Mouse (Mus musculus): ENCODE measurements around the gene Rcl1. TPM values are rescaled to one million over a fixed set of nuclear protein-coding genes. Genes with fewer than 3 reads are reported as not detected.

The Rcl1 gene
- total and polyA plus RNA-seq, 3 experiments: 63.4 to 126 (median 109) TPM

DNA sequence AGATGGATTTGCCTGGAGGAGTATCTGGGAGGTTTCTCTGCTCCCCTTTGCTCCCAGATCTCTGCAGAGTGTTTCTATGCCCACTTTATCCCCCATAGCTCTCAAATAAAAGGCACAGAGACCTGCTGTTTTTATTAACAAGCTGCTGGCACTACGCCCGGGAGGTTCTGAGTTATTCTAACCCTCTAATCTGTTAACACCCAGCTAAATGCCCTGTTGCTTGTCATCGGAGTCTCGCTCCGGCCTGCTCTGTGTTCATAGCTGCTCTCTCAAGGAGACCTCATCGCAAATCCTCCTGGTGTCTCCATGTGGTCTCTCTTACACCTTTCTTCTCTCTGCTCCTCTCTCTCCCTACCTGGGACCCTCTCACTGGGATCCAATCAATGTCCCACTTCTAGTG is 26.4 kb upstream of the Rcl1 start:
- H3K4me2 ChIP-seq (ENCODE audit: insufficient read depth, low read depth, poor library complexity, severe bottlenecking): no peak overlapping the region
- H3K27me3 ChIP-seq (replicated peaks): no peaks in the 10 kb centered on the region
- no peak overlapping the region for H3K9ac ChIP-seq (ENCODE audit: insufficient read depth, low read depth)
- in situ Hi-C loops (cut with MboI; ENCODE audit: low pct_ligation_motif_present, low pct_unique_long_range_greater_than_20kb, low sequenced_read_pairs) (loop anchor here (25.0 kb wide), 1 partner anchor 437 kb away; the partner anchor contains the start of gene Ric1), dilution Hi-C loops (cut with MboI; ENCODE audit: extremely low pct_ligation_motif_present, extremely low pct_unique_long_range_greater_than_20kb, low sequenced_read_pairs) (no loop called here)
- no peak overlapping the region for H3K4me3 ChIP-seq (replicated peaks in 1 of 3; ENCODE audit: low read depth in 2 of 3, low read length in 2 of 3, poor library complexity in 1 of 3)
- DNase-seq (ENCODE audit: extremely low read depth): no peak
- H3K9me3 ChIP-seq (replicated peaks; ENCODE audit: low read length): no peaks in the 10 kb centered on the region
- no peaks in the 10 kb centered on the region for H3K4me1 ChIP-seq (ENCODE audit: control insufficient read depth in 1 of 2, insufficient read depth in 2 of 2)
- no peaks in the 10 kb centered on the region for H3K79me2 ChIP-seq (replicated peaks; ENCODE audit: control insufficient read depth, extremely low read depth, insufficient read depth, poor library complexity, severe bottlenecking)
- no peaks in the 10 kb centered on the region for H3K36me3 ChIP-seq (replicated peaks in 1 of 2; ENCODE audit: control insufficient read depth in 1 of 2, insufficient read depth in 1 of 2, low read length in 1 of 2)
- TF ChIP-seq HCFC1 (IDR thresholded peaks at IDR 0.05; ENCODE audit: low read depth, low read length): no peak
- TF ChIP-seq EP300 (IDR thresholded peaks at IDR 0.05; ENCODE audit: low read length): no peak
- TF ChIP-seq E2F4 (IDR thresholded peaks at IDR 0.05; ENCODE audit: insufficient replicate concordance, low read depth, low read length): no peak
- TF ChIP-seq MAX (IDR thresholded peaks at IDR 0.05; ENCODE audit: low read length): no peak
- no peak for TF ChIP-seq SIN3A (IDR thresholded peaks at IDR 0.05; ENCODE audit: low read length)
- TF ChIP-seq SMC3 (IDR thresholded peaks at IDR 0.05; ENCODE audit: low read depth, low read length): no peak
- TF ChIP-seq ZMIZ1 (IDR thresholded peaks at IDR 0.05; ENCODE audit: low read depth, low read length): no peak
- TF ChIP-seq RCOR1 (conservative IDR thresholded peaks at IDR 0.05; ENCODE audit: low read depth, low read length): no peak
- no peak for TF ChIP-seq CTCF (conservative IDR thresholded peaks at IDR 0.05 in 1 of 2, IDR thresholded peaks at IDR 0.05 in 1 of 2; ENCODE audit: low read depth in 2 of 2, low read length in 2 of 2)
- TF ChIP-seq CHD1 (IDR thresholded peaks at IDR 0.05; ENCODE audit: low read depth, low read length): no peak
- TF ChIP-seq MAFK (IDR thresholded peaks at IDR 0.05; ENCODE audit: insufficient replicate concordance, low read length): no peak
- TF ChIP-seq MAZ (IDR thresholded peaks at IDR 0.05; ENCODE audit: low read depth, low read length): no peak
- no peak for TF ChIP-seq ETS1 (conservative IDR thresholded peaks at IDR 0.05; ENCODE audit: low read depth, low read length)
- TF ChIP-seq JUND (conservative IDR thresholded peaks at IDR 0.05; ENCODE audit: low read depth, low read length): no peak
- no peak for TF ChIP-seq GABPA (IDR thresholded peaks at IDR 0.05; ENCODE audit: insufficient replicate concordance, low read depth, low read length)
- no peak for TF ChIP-seq TBP (conservative IDR thresholded peaks at IDR 0.05; ENCODE audit: low read depth, low read length)
- H3K27ac ChIP-seq (ENCODE audit: insufficient read depth, low read depth): no peak overlapping the region

GRCm38 (mm10) chr19:29088628-29089027 is 12.5 kb upstream of the Rcl1 start:
- in situ Hi-C loops (cut with MboI; ENCODE audit: low pct_ligation_motif_present, low pct_unique_long_range_greater_than_20kb, low sequenced_read_pairs) (no loop called here), dilution Hi-C loops (cut with MboI; ENCODE audit: extremely low pct_ligation_motif_present, extremely low pct_unique_long_range_greater_than_20kb, low sequenced_read_pairs) (no loop called here)
- TF ChIP-seq MXI1 (IDR thresholded peaks at IDR 0.05; ENCODE audit: low read depth, low read length): no peak
- no peak for TF ChIP-seq JUN (IDR thresholded peaks at IDR 0.05; ENCODE audit: insufficient read depth, low read depth, low read length)
- TF ChIP-seq NRF1 (IDR thresholded peaks at IDR 0.05; ENCODE audit: low read depth, low read length): no peak
- no peak for TF ChIP-seq E2F4 (IDR thresholded peaks at IDR 0.05; ENCODE audit: insufficient replicate concordance, low read depth, low read length)
- TF ChIP-seq MYC (IDR thresholded peaks at IDR 0.05; ENCODE audit: low read depth, low read length): no peak
- TF ChIP-seq ZC3H11A (IDR thresholded peaks at IDR 0.05; ENCODE audit: low read depth, low read length): no peak
- no peak for TF ChIP-seq ETS1 (conservative IDR thresholded peaks at IDR 0.05; ENCODE audit: low read depth, low read length)
- TF ChIP-seq USF2 (conservative IDR thresholded peaks at IDR 0.05; ENCODE audit: low read depth, low read length): no peak
- TF ChIP-seq GABPA (IDR thresholded peaks at IDR 0.05; ENCODE audit: insufficient replicate concordance, low read depth, low read length): no peak
- TF ChIP-seq MAZ (IDR thresholded peaks at IDR 0.05; ENCODE audit: low read depth, low read length): no peak
- TF ChIP-seq UBTF (IDR thresholded peaks at IDR 0.05; ENCODE audit: low read depth, low read length): no peak
- TF ChIP-seq JUND (conservative IDR thresholded peaks at IDR 0.05; ENCODE audit: low read depth, low read length): no peak
- TF ChIP-seq ZNF384 (IDR thresholded peaks at IDR 0.05; ENCODE audit: low read depth, low read length): no peak
- no peak for TF ChIP-seq TBP (conservative IDR thresholded peaks at IDR 0.05; ENCODE audit: low read depth, low read length)
- no peak for TF ChIP-seq SIN3A (IDR thresholded peaks at IDR 0.05; ENCODE audit: low read length)
- TF ChIP-seq ELF1 (IDR thresholded peaks at IDR 0.05; ENCODE audit: low read depth, low read length): no peak
- no peak for TF ChIP-seq MAFK (IDR thresholded peaks at IDR 0.05; ENCODE audit: insufficient replicate concordance, low read length)
- no peak for TF ChIP-seq ZMIZ1 (IDR thresholded peaks at IDR 0.05; ENCODE audit: low read depth, low read length)
- no peak for TF ChIP-seq IRF4 (IDR thresholded peaks at IDR 0.05; ENCODE audit: low read depth, low read length)
- TF ChIP-seq ZKSCAN1 (IDR thresholded peaks at IDR 0.05; ENCODE audit: borderline replicate concordance, low read depth, low read length): no peak
- no peaks in the 10 kb centered on the region for H3K9me3 ChIP-seq (replicated peaks; ENCODE audit: low read length)
- H3K27ac ChIP-seq (ENCODE audit: insufficient read depth, low read depth): no peak overlapping the region
- DNase-seq (ENCODE audit: extremely low read depth): no peak
- H3K4me3 ChIP-seq (replicated peaks in 1 of 3; ENCODE audit: low read depth in 2 of 3, low read length in 2 of 3, poor library complexity in 1 of 3): no peak overlapping the region
- no peaks in the 10 kb centered on the region for H3K4me1 ChIP-seq (ENCODE audit: control insufficient read depth in 1 of 2, insufficient read depth in 2 of 2)
- no peaks in the 10 kb centered on the region for H3K36me3 ChIP-seq (replicated peaks in 1 of 2; ENCODE audit: control insufficient read depth in 1 of 2, insufficient read depth in 1 of 2, low read length in 1 of 2)
- H3K9ac ChIP-seq (ENCODE audit: insufficient read depth, low read depth): no peak overlapping the region
- H3K79me2 ChIP-seq (replicated peaks; ENCODE audit: control insufficient read depth, extremely low read depth, insufficient read depth, poor library complexity, severe bottlenecking): no peaks in the 10 kb centered on the region
- no peaks in the 10 kb centered on the region for H3K27me3 ChIP-seq (replicated peaks)
- H3K4me2 ChIP-seq (ENCODE audit: insufficient read depth, low read depth, poor library complexity, severe bottlenecking): no peak overlapping the region

All from CH12.LX (cell line).